Mouse (Mus musculus): ENCODE measurements around the gene Minos1. TPM values are rescaled to one million over a fixed set of nuclear protein-coding genes. Genes with fewer than 3 reads are reported as not detected.

Gene Minos1
- total RNA-seq, 2 experiments from 2014 or later, result 184 to 196 TPM

DNA sequence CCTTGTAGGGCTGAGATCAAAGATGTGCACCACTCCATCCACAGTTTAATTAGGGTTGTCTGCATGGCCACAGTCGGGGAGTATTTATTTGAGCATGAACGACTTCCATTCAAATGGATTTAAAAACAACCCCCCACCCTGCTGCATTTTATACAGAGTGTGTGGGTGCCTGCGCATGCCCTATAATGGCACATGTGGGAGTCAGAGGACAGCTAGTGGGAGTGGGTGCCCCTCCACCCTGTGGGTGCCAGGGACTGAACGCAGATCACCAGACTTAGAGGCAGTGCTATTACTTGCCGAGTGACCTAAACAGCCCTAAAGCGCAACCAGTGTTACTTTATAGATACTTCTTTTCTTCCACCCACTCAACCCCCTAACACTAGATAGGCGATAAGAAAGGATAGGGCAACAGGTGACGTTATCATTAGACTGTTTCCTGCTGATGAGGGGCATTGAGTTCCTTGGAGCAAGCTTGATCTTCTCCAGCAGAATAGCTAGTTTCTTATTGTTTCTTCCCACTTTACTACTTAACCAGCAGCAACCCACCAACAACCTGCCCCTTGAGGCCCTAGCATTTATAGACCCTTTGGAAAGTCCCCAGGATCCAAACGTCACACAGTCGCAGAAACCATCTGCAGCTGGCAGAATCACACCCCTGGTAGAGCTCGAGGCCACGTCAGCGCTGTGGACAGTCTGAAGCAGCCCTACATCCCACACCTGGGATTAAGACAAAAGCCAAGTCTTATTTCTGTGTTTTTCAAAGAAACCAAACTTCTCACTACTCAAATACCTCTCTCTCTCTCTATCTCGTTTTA is 1.2 kb upstream of the Minos1 start:
- no peak for TF ChIP-seq CTCF (conservative IDR thresholded peaks at IDR 0.05)
- Histone ChIP-seq H3K27ac (peak overlapping the region; percentile 99), H3K4me3 (peak overlapping the region; percentile 91)
- peak; percentile 7 to 15 for DNase-seq (ENCODE audit: low spot score in 2 of 2)

DNA sequence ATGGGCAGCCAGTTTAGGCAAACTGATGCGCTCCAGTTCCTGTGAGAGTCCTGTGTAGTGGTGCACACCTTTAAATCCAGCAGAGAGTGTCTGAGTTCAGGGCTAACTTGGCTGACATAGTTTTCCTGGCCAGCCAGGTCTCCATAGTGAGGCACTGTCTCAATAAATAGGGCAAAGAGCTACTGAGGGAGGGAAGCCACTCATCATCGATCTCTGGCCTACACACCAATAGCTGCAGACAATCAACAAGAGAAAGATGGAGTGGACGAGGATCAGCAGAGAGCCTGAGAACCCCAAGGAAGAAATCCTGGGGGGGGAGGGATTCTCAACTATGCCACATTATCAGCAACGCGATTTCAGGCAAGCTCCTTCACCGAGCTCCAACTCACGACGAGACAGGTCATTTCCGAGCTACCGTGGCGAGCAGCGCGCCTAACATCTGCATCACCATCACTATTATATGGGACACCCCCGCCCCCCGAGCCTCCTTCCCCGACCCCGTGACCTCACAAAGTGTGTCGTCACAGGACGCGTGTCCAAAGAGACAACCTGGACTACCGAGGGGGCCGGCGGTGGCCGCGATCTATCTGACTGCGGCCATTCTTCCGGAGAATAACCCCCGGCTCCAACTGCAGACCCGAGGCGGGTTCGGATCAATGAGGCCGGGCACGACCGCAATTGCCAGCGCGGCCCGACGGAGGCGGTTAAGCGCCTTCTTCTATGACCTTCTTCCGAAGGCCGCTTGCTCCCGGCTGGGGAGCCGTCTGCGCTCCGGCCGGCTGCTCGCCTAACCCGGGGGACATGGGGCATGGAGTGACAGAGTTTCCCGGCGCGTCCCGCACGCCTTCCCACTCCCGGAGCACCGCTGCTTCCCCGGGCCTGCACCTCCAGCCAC is 860 bp downstream of the Minos1 start:
- peak in 1 of 2 experiments; percentile 13 for DNase-seq (ENCODE audit: low spot score in 2 of 2)

GRCm38 (mm10) chr4:139126475-139126874 is 4.4 kb downstream of the Minos1 start:
- TF ChIP-seq CTCF (conservative IDR thresholded peaks at IDR 0.05), result peak; percentile 54
- DNase-seq (ENCODE audit: low spot score in 2 of 2), result no peak
- Histone ChIP-seq H3K27ac (no peak overlapping the region), H3K4me3 (no peak overlapping the region)

More for the DNA sequence above, 860 bp downstream of the Minos1 start:
- H3K4me3 ChIP-seq, result peak overlapping the region; percentile 91
- no peak for TF ChIP-seq CTCF (conservative IDR thresholded peaks at IDR 0.05)
- peak overlapping the region; percentile 99 for H3K27ac ChIP-seq

- TF ChIP-seq CTCF (conservative IDR thresholded peaks at IDR 0.05), result no peak
- no peak overlapping the region for H3K27ac ChIP-seq
- H3K4me3 ChIP-seq, result no peak overlapping the region
- DNase-seq (ENCODE audit: low spot score in 2 of 2), result no peak
These were observed 6.0 kb downstream of the Minos1 start for GRCm38 (mm10) chr4:139124940-139125339.

DNA sequence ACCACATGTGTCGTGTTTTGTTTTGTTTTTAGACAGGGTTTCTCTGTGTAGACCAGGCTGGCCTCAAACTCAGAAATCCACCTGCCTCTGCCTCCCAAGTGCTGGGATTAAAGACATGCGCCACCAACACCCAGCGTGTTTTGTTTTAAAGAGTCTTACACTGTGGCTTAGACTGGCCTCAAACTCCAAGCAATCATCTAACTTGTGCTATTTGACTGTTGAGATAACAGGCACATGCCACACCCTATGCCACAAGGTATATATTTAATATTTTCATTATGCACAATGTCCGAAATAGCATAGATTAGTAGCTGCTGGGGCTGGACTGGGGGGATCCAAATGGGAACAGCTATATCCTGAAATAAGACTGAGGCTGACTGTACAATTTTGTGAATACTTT is 8.4 kb downstream of the Minos1 start:
- DNase-seq (ENCODE audit: low spot score in 2 of 2), result no peak
- no peak overlapping the region for H3K4me3 ChIP-seq
- no peak overlapping the region for H3K27ac ChIP-seq
- no peak for TF ChIP-seq CTCF (conservative IDR thresholded peaks at IDR 0.05)

GRCm38 (mm10) chr4:139120998-139121397 is 9.9 kb downstream of the Minos1 start:
- TF ChIP-seq CTCF (conservative IDR thresholded peaks at IDR 0.05), result no peak
- Histone ChIP-seq H3K4me3 (no peak overlapping the region), H3K27ac (no peak overlapping the region)
- no peak for DNase-seq (ENCODE audit: low spot score in 2 of 2)

DNA sequence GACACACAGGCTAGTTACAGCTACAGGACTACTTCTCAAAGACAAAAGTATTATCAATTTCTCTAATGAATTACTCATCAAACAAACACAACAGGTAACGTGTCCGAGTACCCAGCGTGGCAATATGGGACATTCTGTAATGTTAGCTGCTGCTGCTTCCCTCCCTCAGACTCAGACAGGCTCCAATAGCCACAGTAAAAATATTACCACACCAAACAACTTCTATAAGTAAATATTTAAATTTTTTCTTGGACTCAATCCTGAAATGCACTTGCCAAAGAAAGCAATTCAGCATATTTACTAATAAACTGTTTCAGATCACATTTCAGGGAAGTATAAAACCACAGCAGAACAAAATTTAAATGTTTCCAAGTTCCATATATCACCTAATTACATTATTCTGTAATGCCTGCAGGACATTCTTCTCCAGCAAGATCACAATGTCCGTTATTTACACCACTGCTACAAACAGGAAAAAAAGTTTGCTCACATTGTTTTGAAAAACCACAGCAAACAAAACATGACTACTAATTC is 10.6 kb downstream of the Minos1 start:
- no peak for TF ChIP-seq CTCF (conservative IDR thresholded peaks at IDR 0.05)
- H3K27ac ChIP-seq, result no peak overlapping the region
- no peak overlapping the region for H3K4me3 ChIP-seq
- no peak for DNase-seq (ENCODE audit: low spot score in 2 of 2)

GRCm38 (mm10) chr4:139116356-139117063 is 14.4 kb downstream of the Minos1 start:
- TF ChIP-seq CTCF (conservative IDR thresholded peaks at IDR 0.05), result no peak
- Histone ChIP-seq H3K27ac (peak overlapping the region; percentile 8; the same call in 1 of the 2 replicates), H3K4me3 (no peak overlapping the region)
- no peak for DNase-seq (ENCODE audit: low spot score in 2 of 2)

DNA sequence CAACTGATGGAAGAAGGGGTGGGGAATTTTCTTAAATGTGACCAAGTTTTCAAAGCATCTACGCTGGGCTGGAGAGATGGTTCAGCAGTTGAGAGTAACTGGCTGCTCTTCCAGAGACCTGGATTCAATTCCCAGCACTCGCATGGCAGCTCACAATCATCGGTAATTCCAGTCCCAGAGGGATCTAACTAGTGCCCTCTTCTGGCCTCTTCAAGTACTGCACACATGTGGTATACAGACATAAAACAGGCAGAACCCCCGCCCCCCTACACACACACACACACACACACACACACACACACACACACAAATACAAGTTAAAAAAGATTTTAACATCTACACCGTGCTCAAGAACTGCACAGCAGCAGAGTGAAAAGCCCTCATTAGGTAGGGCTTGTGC is 15.2 kb downstream of the Minos1 start:
- DNase-seq (ENCODE audit: low spot score in 2 of 2), result no peak
- peak; percentile 52 for TF ChIP-seq CTCF (conservative IDR thresholded peaks at IDR 0.05)
- H3K27ac ChIP-seq, result no peak overlapping the region
- no peak overlapping the region for H3K4me3 ChIP-seq

DNA sequence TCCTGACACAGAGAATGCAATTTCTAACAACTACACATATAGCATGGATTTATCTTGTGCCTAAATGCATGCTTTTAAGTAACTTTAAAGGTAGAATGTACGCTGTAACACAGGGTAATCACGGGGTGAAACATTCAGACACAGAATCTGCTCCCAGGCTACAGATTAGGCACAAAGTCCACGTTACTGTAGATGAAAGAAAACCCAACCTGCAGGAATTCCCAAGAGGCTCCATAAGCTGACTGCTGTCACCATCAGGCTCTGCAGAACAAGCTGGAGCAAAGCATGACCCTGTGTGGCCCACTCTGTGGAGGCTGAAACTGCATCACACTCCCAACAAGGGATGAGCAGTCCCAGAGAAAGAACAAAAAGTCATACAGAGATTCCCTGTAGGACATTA is 18.4 kb downstream of the Minos1 start:
- H3K27ac ChIP-seq, result no peak overlapping the region; the same call in 1 of the 2 replicates
- no peak for TF ChIP-seq CTCF (conservative IDR thresholded peaks at IDR 0.05)
- no peak overlapping the region for H3K4me3 ChIP-seq
- DNase-seq (ENCODE audit: low spot score in 2 of 2), result no peak

DNA sequence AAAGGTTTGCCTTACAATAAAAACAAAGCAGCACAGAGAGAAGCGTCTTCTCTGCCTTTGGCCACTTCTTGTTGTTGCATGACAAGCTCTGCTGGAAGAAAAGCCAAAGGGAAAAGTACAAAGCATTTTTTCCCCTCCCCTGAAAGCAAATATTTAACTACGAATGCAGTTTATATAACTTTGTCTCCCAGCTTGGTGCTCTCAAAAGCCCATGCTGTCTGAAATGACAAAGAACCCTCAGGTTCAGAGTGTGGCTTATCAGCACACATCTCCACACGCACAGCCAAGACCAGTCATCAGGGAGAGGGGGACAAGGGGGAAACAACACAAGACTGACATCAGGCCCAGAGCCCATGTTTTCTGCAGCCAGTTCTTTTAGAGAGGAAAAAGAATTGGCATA is 19.5 kb downstream of the Minos1 start:
- Histone ChIP-seq H3K4me3 (no peak overlapping the region), H3K27ac (peak overlapping the region; percentile 72)
- no peak for DNase-seq (ENCODE audit: low spot score in 2 of 2)
- no peak for TF ChIP-seq CTCF (conservative IDR thresholded peaks at IDR 0.05)

- H3K4me3 ChIP-seq, result no peak overlapping the region
- TF ChIP-seq CTCF (conservative IDR thresholded peaks at IDR 0.05), result no peak
- DNase-seq (ENCODE audit: low spot score in 2 of 2), result no peak
- H3K27ac ChIP-seq, result peak overlapping the region; percentile 72
These were observed 20.1 kb downstream of the Minos1 start for GRCm38 (mm10) chr4:139110858-139111257.

All from layer of hippocampus, adult 2 months (tissue).